In the genomic region with DNA sequence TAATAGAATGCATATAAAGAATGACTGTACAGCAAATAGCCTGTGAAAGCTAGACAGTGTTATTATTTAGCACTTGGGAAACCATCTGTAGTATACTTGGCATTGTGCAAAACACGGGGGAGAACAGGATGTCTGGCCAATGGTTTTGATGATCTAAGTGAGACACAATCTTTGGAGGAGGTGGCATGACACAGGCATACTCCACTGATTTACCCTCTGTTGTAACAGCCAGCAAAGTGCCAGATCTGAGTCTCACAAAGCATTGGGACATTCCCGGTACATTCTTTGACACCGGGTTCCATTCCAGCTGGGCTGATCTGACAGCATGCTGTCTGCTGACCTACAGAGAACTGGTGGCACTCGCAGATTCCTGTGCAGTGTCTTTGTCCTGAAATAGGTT, we compare ENCODE assay signal across 12 mouse cellular contexts.
DNase-seq lines count a peak whose midpoint lies in the region; ATAC-seq and TF ChIP-seq lines count a peak whose summit lies in the region.
"Had no signal": no experiment of that assay in that cellular context is flagged by ENCODE, and none has a peak within 500 bp of the region (broad histone marks: within the 10 kb centered on the region; RNA-seq: fewer than 3 reads in every experiment).

No protein-coding gene starts in this region.

- no peak overlapping the region for H3K27ac ChIP-seq in forebrain, embryonic 13.5 days
- H3K27ac ChIP-seq in forebrain, embryonic 10.5 days = no peak overlapping the region
- H3K27ac ChIP-seq in liver, postnatal 0 days (ENCODE audit: low read depth) = no peak overlapping the region
- H3K27ac ChIP-seq: hindbrain, embryonic 15.5 days; liver, embryonic 14.5 days had no signal

- no peak overlapping the region for H3K4me2 ChIP-seq in forebrain, embryonic 13.5 days
- no peak overlapping the region for H3K4me2 ChIP-seq in liver, postnatal 0 days (ENCODE audit: low read depth, low read length)
- H3K4me2 ChIP-seq: hindbrain, embryonic 15.5 days; midbrain, embryonic 11.5 days had no signal

- TF ChIP-seq EP300 in liver, postnatal 0 days (IDR thresholded peaks at IDR 0.05; ENCODE audit: low read depth) = no peak

- TF ChIP-seq CTCF in liver, postnatal 0 days (IDR thresholded peaks at IDR 0.05; ENCODE audit: low read depth) = no peak

- H3K9ac ChIP-seq in forebrain, embryonic 13.5 days = no peak overlapping the region
- no peak overlapping the region for H3K9ac ChIP-seq in liver, postnatal 0 days (replicated peaks)
- H3K9ac ChIP-seq: hindbrain, embryonic 15.5 days; liver, embryonic 14.5 days had no signal

- ATAC-seq in forebrain, embryonic 13.5 days = peak; percentile 73; the same call in 1 of the 2 replicates
- no peak for ATAC-seq in liver, postnatal 0 days

- no peak for DNase-seq in forebrain, embryonic 10.5 days (ENCODE audit: extremely low spot score, low spot score)
- DNase-seq in left cerebral cortex, adult 18-20 months (ENCODE audit: low spot score in 2 of 2) = peak; percentile 24 to 39
- no peak for DNase-seq in left cerebral cortex, postnatal 4 days
- DNase-seq in cerebellum, postnatal 14 days = peak; percentile 45 to 49
- peak; percentile 26 to 37 for DNase-seq in left cerebral cortex, adult 9 months (ENCODE audit: low spot score in 2 of 2)
- no peak for DNase-seq in liver, postnatal 0 days
- no peak for DNase-seq in kidney, postnatal 10 days
- DNase-seq: thymus, postnatal 36 days had no signal

- no peak overlapping the region for H3K4me3 ChIP-seq in forebrain, embryonic 13.5 days
- H3K4me3 ChIP-seq in forebrain, embryonic 10.5 days = no peak overlapping the region
- H3K4me3 ChIP-seq in liver, postnatal 0 days (ENCODE audit: low read depth, low read length) = no peak overlapping the region
- H3K4me3 ChIP-seq: hindbrain, embryonic 15.5 days had no signal

- no peaks in the 10 kb centered on the region for H3K9me3 ChIP-seq in forebrain, embryonic 13.5 days (replicated peaks)
- H3K9me3 ChIP-seq in forebrain, embryonic 10.5 days = no peaks in the 10 kb centered on the region
- no peaks in the 10 kb centered on the region for H3K9me3 ChIP-seq in liver, postnatal 0 days (ENCODE audit: low read length)
- H3K9me3 ChIP-seq: hindbrain, embryonic 15.5 days had no signal

- intact Hi-C loops in left cerebral cortex, postnatal 4 days (cut with DNase I) = no loop called here

- 73% methylated on average over 4 of the region's 4 CpGs for WGBS in forebrain, embryonic 13.5 days
- WGBS in forebrain, embryonic 10.5 days = 82% methylated on average over 4 of the region's 4 CpGs
- 71% methylated on average over 4 of the region's 4 CpGs for WGBS in liver, postnatal 0 days (ENCODE audit: insufficient replicate concordance)

- no peaks in the 10 kb centered on the region for H3K27me3 ChIP-seq in forebrain, embryonic 13.5 days
- no peaks in the 10 kb centered on the region for H3K27me3 ChIP-seq in forebrain, embryonic 10.5 days (ENCODE audit: poor library complexity, severe bottlenecking)
- H3K27me3 ChIP-seq in liver, postnatal 0 days (ENCODE audit: insufficient read depth, low read length) = no peaks in the 10 kb centered on the region
- H3K27me3 ChIP-seq: hindbrain, embryonic 15.5 days had no signal

- no peaks in the 10 kb centered on the region for H3K4me1 ChIP-seq in forebrain, embryonic 13.5 days
- no peaks in the 10 kb centered on the region for H3K4me1 ChIP-seq in forebrain, embryonic 10.5 days
- no peaks in the 10 kb centered on the region for H3K4me1 ChIP-seq in liver, postnatal 0 days (ENCODE audit: insufficient read depth)
- H3K4me1 ChIP-seq: hindbrain, embryonic 15.5 days had no signal

- no peaks in the 10 kb centered on the region for H3K36me3 ChIP-seq in forebrain, embryonic 13.5 days (ENCODE audit: poor library complexity, severe bottlenecking)
- H3K36me3 ChIP-seq in forebrain, embryonic 10.5 days (replicated peaks) = no peaks in the 10 kb centered on the region
- H3K36me3 ChIP-seq in liver, postnatal 0 days (replicated peaks; ENCODE audit: insufficient read depth, low read length) = no peaks in the 10 kb centered on the region
- H3K36me3 ChIP-seq: hindbrain, embryonic 15.5 days had no signal

Comparison
In these comparisons a context has a peak if more than half of its experiments do, and no peak if none do; other contexts are left out.
1. DNase-seq: peak in left cerebral cortex, adult 18-20 months (2 of 2), cerebellum, postnatal 14 days (2 of 2) and left cerebral cortex, adult 9 months (2 of 2); none in forebrain, embryonic 10.5 days (single experiment), left cerebral cortex, postnatal 4 days (single experiment), liver, postnatal 0 days (single experiment) and kidney, postnatal 10 days (single experiment).